Mouse (Mus musculus) forebrain, embryonic 16.5 days (tissue): ENCODE data around the gene Foxo1. TPM values are rescaled to one million over a fixed set of nuclear protein-coding genes. Genes with fewer than 3 reads are reported as not detected.

Source experiments
- ATAC-seq: fragments of 200-750 bp; cut with Nextera tagmentation; 2 replicates; pipeline ENCODE4 v1.8.0; 2017; ENCODE audit warnings: mild to moderate bottlenecking, moderate library complexity
- H3K27ac ChIP-seq: fragments of 300-500 bp; sonication (generic); 2 replicates; pipeline ENCODE4 v1.5.1; 2014; ENCODE audit warnings: low read length, control low read depth
- H3K27me3 ChIP-seq: fragments of 300-500 bp; sonication (generic); replicated peaks from 2 replicates; pipeline ENCODE4 v1.6.1; 2014; ENCODE audit warnings: low read length; ENCODE audit not compliant: control insufficient read depth, insufficient read depth
- H3K36me3 ChIP-seq: fragments of 300-500 bp; sonication (generic); 2 replicates; pipeline ENCODE4 v1.6.1; 2014; ENCODE audit not compliant: control insufficient read depth, insufficient read depth
- H3K4me1 ChIP-seq: fragments of 300-500 bp; sonication (generic); replicated peaks from 2 replicates; pipeline ENCODE4 v1.6.1; 2014; ENCODE audit warnings: low read length; ENCODE audit not compliant: control insufficient read depth, insufficient read depth
- H3K4me2 ChIP-seq: fragments of 300-500 bp; sonication (generic); 2 replicates; pipeline ENCODE4 v1.6.1; 2014; ENCODE audit warnings: mild to moderate bottlenecking, low read length, control low read depth
- H3K4me3 ChIP-seq: fragments of 300-500 bp; sonication (generic); replicated peaks from 2 replicates; pipeline ENCODE4 v1.5.1; 2014; ENCODE audit warnings: mild to moderate bottlenecking, low read length, control low read depth
- H3K9ac ChIP-seq: fragments of 300-500 bp; sonication (generic); replicated peaks from 2 replicates; pipeline ENCODE4 v1.6.1; 2014; ENCODE audit warnings: low read depth, low read length, control low read depth
- H3K9me3 ChIP-seq: fragments of 300-500 bp; sonication (generic); 2 replicates; pipeline ENCODE4 v1.6.1; 2016; ENCODE audit warnings: low read length; ENCODE audit not compliant: control insufficient read depth
- WGBS: fragments of 180-500 bp; shearing (Covaris S2); extraction: QIAGEN DNeasy Blood & Tissue Kit; methylation state at CpG from one replicate; pipeline ENCODE4 v1.1.7; 2014; 5-methylcytosine and 5-hydroxymethylcytosine counted together
- polyA plus RNA-seq: library from polyadenylated mRNA; unstranded; fragments of >200 nt; fragmentation: Nextera tagmentation; extraction: Ambion mirVana; gene quantifications from 2 replicates; pipeline ENCODE4 v1.2.1, GENCODE M21; 2015

Foxo1 gene
- polyA plus RNA-seq, 1 experiment from 2014 or later: 3.7 TPM

- Histone ChIP-seq H3K4me2 (no peak overlapping the region), H3K36me3 (no peaks in the 10 kb centered on the region), H3K4me1 (peaks cover 4% of the 10 kb centered on the region), H3K9me3 (no peaks in the 10 kb centered on the region), H3K27me3 (peaks cover 6% of the 10 kb centered on the region), H3K27ac (no peak overlapping the region), H3K4me3 (no peak overlapping the region), H3K9ac (no peak overlapping the region)
- no peak for ATAC-seq
- WGBS: 90% methylated on average over 9 of the region's 9 CpGs
Observed at GRCm38 (mm10) chr3:52275037-52275555, 7.0 kb downstream of the Foxo1 start.

- H3K27ac ChIP-seq: no peak overlapping the region
- H3K27me3 ChIP-seq: no peaks in the 10 kb centered on the region
- ATAC-seq: no peak
- H3K9ac ChIP-seq: no peak overlapping the region
- H3K4me2 ChIP-seq: no peak overlapping the region
- no peak overlapping the region for H3K4me3 ChIP-seq
- no peaks in the 10 kb centered on the region for H3K9me3 ChIP-seq
- no peaks in the 10 kb centered on the region for H3K4me1 ChIP-seq
- WGBS: 87% methylated on average over 1 of the region's 1 CpGs
- no peaks in the 10 kb centered on the region for H3K36me3 ChIP-seq
Observed at GRCm38 (mm10) chr3:52280681-52281080, 12.5 kb downstream of the Foxo1 start.

- WGBS: 90% methylated on average over 3 of the region's 3 CpGs
- no peak overlapping the region for H3K4me2 ChIP-seq
- no peak for ATAC-seq
- no peak overlapping the region for H3K9ac ChIP-seq
- H3K4me3 ChIP-seq: no peak overlapping the region
- H3K27me3 ChIP-seq: no peaks in the 10 kb centered on the region
- H3K9me3 ChIP-seq: no peaks in the 10 kb centered on the region
- no peaks in the 10 kb centered on the region for H3K36me3 ChIP-seq
- H3K4me1 ChIP-seq: no peaks in the 10 kb centered on the region
- H3K27ac ChIP-seq: no peak overlapping the region
Observed at GRCm38 (mm10) chr3:52281882-52282281, 13.7 kb downstream of the Foxo1 start.

GRCm38 (mm10) chr3:52282369-52282768, 14.2 kb downstream of the Foxo1 start:
- H3K36me3 ChIP-seq: no peaks in the 10 kb centered on the region
- no peak overlapping the region for H3K9ac ChIP-seq
- H3K9me3 ChIP-seq: no peaks in the 10 kb centered on the region
- H3K4me2 ChIP-seq: no peak overlapping the region
- no peaks in the 10 kb centered on the region for H3K4me1 ChIP-seq
- 51% methylated on average over 2 of the region's 2 CpGs for WGBS
- H3K27me3 ChIP-seq: no peaks in the 10 kb centered on the region
- H3K4me3 ChIP-seq: no peak overlapping the region
- ATAC-seq: no peak
- H3K27ac ChIP-seq: no peak overlapping the region

- no peak overlapping the region for H3K4me3 ChIP-seq
- H3K27ac ChIP-seq: no peak overlapping the region
- WGBS: 89% methylated on average over 6 of the region's 6 CpGs
- no peak overlapping the region for H3K4me2 ChIP-seq
- no peaks in the 10 kb centered on the region for H3K27me3 ChIP-seq
- no peaks in the 10 kb centered on the region for H3K9me3 ChIP-seq
- H3K36me3 ChIP-seq: no peaks in the 10 kb centered on the region
- no peaks in the 10 kb centered on the region for H3K4me1 ChIP-seq
- H3K9ac ChIP-seq: no peak overlapping the region
- ATAC-seq: no peak
Observed at GRCm38 (mm10) chr3:52283521-52283920, 15.4 kb downstream of the Foxo1 start.

GRCm38 (mm10) chr3:52290811-52291210, 22.7 kb downstream of the Foxo1 start:
- Histone ChIP-seq H3K36me3 (no peaks in the 10 kb centered on the region), H3K27me3 (no peaks in the 10 kb centered on the region), H3K9ac (no peak overlapping the region), H3K27ac (no peak overlapping the region), H3K4me3 (no peak overlapping the region), H3K4me2 (no peak overlapping the region), H3K4me1 (no peaks in the 10 kb centered on the region), H3K9me3 (no peaks in the 10 kb centered on the region)
- 92% methylated on average over 2 of the region's 2 CpGs for WGBS
- no peak for ATAC-seq

- no peak overlapping the region for H3K9ac ChIP-seq
- 81% methylated on average over 7 of the region's 7 CpGs for WGBS
- no peak overlapping the region for H3K4me3 ChIP-seq
- no peaks in the 10 kb centered on the region for H3K9me3 ChIP-seq
- no peak for ATAC-seq
- H3K27ac ChIP-seq: no peak overlapping the region
- H3K4me2 ChIP-seq: no peak overlapping the region
- no peaks in the 10 kb centered on the region for H3K36me3 ChIP-seq
- no peaks in the 10 kb centered on the region for H3K27me3 ChIP-seq
- H3K4me1 ChIP-seq: no peaks in the 10 kb centered on the region
Observed at GRCm38 (mm10) chr3:52292498-52292897, 24.4 kb downstream of the Foxo1 start.

GRCm38 (mm10) chr3:52293946-52294345, 25.8 kb downstream of the Foxo1 start:
- no peak overlapping the region for H3K4me2 ChIP-seq
- H3K9ac ChIP-seq: no peak overlapping the region
- ATAC-seq: no peak
- H3K9me3 ChIP-seq: no peaks in the 10 kb centered on the region
- no peaks in the 10 kb centered on the region for H3K27me3 ChIP-seq
- H3K4me1 ChIP-seq: no peaks in the 10 kb centered on the region
- no peaks in the 10 kb centered on the region for H3K36me3 ChIP-seq
- H3K27ac ChIP-seq: no peak overlapping the region
- no peak overlapping the region for H3K4me3 ChIP-seq
- WGBS: 76% methylated on average over 5 of the region's 5 CpGs

- no peak overlapping the region for H3K4me2 ChIP-seq
- no peak overlapping the region for H3K4me3 ChIP-seq
- no peaks in the 10 kb centered on the region for H3K4me1 ChIP-seq
- no peak overlapping the region for H3K9ac ChIP-seq
- H3K9me3 ChIP-seq: no peaks in the 10 kb centered on the region
- no peak overlapping the region for H3K27ac ChIP-seq
- no peaks in the 10 kb centered on the region for H3K36me3 ChIP-seq
- ATAC-seq: no peak
- no peaks in the 10 kb centered on the region for H3K27me3 ChIP-seq
- WGBS: 97% methylated on average over 1 of the region's 1 CpGs
Observed at GRCm38 (mm10) chr3:52295688-52296087, 27.6 kb downstream of the Foxo1 start.

GRCm38 (mm10) chr3:52296224-52296760, 28.2 kb downstream of the Foxo1 start:
- 68% methylated on average over 7 of the region's 7 CpGs for WGBS
- ATAC-seq: no peak
- no peaks in the 10 kb centered on the region for H3K4me1 ChIP-seq

More at GRCm38 (mm10) chr3:52296224-52296760, 28.2 kb downstream of the Foxo1 start:
- no peak overlapping the region for H3K4me2 ChIP-seq
- no peak overlapping the region for H3K27ac ChIP-seq
- H3K4me3 ChIP-seq: no peak overlapping the region
- H3K27me3 ChIP-seq: no peaks in the 10 kb centered on the region
- no peaks in the 10 kb centered on the region for H3K9me3 ChIP-seq
- no peak overlapping the region for H3K9ac ChIP-seq
- H3K36me3 ChIP-seq: no peaks in the 10 kb centered on the region
